Mouse (Mus musculus) gastrocnemius, adult 8-10 months (tissue): ENCODE measurements around the gene Uba2. TPM values are rescaled to one million over a fixed set of nuclear protein-coding genes. Genes with fewer than 3 reads are reported as not detected.
"Not testable (repeated sequence)": the region's sequence is repeated elsewhere in the genome, so short reads cannot be mapped to it uniquely, and the experiment has no call there.

Experiments used
- DNase-seq, 2 experiments: peaks; one replicate each; pipeline ENCODE4 v3.0.0; 2022; ENCODE audit warnings: low spot score in 2 of 2
- total RNA-seq, 4 experiments: library from RNA; stranded (reverse); gene quantifications; 2 replicates each; pipeline ENCODE4 v1.2.4; 2022

Gene Uba2
- total RNA-seq, 4 experiments from 2014 or later, result 33.2 to 42.5 (median 37.5) TPM

DNA sequence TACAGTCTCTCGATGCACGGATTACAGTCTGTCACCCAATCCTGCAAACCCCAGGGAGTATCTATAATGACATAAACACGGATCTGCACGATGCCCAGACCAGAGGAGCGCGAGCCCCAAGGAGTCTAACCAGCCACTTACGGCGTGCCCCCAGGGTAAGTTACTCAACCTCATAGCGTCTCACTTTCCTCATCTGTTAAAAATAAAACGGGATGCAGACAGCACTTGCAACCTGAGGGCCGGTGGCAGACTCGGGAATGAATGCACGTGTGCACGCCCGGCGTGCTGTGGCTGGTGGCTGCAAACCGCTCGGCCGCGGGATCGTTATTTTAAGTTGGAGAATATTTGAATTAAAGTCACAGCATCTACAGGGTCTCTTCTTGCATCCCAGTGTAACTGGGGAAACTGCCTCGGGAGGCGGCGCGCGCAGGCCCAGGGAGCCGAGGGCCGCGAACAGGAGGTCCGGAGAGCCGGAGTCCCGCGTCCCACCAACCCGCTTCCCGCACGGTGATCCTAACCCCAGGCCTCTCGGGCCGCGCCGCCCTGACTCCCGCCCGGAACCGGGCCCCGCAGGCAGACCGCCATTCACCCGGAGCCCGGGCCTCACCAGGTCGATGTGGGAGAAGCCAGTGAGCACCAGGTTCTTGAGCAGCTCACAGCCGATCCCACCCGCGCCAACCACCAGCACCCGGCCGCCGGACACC, 1.5 kb downstream of the Uba2 start:
- peak; percentile 41 to 68 for DNase-seq

DNA sequence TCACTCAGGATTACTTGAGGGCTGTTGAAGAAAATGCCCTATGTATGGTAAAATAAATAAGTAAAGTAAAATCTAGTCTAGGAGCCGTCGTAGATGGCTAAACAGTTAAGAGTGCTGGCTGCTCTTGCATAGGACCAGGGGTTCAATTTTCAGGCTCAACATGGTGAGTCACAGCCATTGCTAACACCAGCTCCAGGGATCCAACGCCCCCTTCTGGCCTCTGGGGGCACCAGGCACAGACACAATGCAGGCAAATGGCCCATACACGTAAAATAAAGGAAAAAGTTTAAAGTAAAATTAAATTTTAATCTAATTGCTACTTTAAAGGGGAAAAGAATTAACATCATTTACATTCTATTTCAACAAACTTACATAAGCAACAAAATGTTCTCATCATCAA, 2.5 kb downstream of the Uba2 start:
- DNase-seq, result no peak

DNA sequence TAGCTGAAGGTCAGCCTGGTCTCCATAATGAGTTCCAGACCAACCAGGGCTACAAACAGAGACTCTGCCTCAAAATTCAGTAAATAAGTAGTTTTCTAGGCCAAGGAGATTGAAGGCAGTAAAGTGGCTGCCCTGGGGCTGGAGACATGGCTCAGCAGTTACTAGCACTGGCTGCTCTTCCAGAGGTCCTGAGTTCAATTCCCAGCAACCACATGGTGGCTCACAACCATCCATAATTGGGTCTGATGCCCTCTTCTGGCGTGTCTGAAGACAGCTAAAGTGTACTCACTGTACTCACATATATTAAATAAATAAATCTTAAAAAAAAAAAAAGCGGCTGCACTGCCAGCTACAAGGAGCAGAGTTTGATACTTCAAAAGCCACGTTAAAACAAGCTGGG, 3.4 kb downstream of the Uba2 start:
- DNase-seq, result no peak

DNA sequence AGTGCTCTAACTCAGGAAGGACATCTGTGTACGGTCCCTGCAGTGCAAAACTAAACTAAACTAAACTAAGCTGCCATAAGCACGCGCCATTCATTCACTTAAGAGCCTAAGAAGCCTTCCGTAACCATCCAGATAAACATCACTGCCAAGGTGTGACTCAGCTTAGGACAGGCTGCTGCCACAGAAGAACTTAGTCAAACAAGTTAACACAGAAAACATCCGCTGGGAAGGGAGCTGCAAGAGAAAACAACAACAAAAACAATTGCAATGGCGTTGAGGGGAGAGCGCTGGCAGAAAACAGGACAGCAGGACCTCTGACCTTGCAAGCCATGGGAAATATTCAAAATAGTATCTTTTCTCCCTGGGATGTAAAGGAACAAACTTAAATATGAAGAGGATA, 4.7 kb downstream of the Uba2 start:
- DNase-seq, result no peak

DNA sequence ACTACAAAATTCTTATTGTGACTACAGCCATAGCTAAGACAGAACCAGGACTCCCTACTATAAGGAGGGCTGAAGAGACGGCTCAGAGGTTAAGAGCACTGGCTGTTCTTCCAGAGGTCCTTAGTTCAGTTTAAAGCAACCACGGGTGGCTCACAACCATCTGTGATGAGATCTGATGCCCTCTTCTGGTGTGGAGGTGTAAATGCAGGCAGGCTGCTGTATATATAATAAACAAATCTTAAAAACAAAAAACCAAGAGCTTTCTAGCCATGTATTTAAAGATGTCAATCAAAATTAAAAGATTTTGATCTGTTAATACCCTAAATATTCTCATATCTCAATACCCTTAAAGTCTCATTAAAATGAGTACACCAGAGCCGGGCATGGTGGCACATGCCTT, 10.2 kb downstream of the Uba2 start:
- no peak for DNase-seq

DNA sequence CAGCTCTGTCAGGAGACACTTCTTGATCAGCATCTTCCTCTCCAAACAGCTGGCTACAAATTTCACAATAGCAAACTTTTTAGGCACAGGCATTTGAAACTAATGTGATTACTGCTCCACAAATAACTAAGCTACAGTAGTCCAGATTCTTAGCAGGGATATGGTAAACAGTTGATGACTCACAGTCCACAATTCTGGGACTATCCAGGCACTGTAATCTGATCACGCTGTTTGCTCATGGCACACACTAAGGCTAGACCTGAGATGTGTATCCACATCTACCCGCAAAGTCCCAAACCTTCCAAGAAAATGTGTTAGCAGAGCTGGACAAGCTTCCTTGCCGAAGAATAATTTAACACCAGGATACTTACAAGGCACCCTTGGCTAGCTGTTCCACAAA, 11.4 kb downstream of the Uba2 start:
- no peak for DNase-seq

DNA sequence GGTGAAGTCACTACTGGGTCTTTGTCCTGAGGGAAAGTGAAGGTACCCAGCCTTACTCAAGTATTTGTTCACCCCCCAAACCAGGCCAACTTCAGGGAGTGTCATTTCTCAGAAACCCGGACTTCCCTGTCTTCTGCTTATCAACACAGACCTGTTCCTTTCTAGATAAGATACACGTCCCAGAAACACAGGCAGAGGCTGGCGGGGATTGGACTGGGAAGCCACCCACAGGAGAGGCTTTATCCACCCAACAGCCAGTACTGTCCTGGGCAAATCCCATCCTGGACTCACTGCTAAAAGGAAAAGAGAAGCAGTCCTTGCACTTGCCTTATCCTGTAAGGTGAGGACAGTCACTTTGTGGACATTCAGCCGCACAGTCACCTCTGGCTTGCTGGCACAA, 22.2 kb downstream of the Uba2 start:
- DNase-seq, result no peak

DNA sequence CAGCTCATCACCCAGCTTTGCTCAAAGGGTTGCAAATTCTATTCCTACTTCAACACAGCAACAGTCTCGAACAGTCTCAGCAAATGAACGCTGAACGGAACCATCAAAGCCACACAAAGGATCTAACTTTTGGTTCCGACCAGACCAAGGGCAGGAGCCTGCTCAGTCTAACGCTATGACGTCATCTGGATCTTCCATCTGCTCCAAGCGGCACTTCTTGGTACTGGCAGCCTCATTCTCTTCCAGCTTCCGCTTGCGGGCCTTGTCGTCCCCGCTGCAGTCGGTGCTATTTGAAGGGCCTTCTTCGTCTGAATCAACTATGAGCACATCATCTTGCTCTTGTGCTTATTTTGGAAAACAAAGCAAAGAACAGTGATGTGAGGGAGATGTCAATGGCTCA, 28.3 kb downstream of the Uba2 start:
- no peak for DNase-seq

DNA sequence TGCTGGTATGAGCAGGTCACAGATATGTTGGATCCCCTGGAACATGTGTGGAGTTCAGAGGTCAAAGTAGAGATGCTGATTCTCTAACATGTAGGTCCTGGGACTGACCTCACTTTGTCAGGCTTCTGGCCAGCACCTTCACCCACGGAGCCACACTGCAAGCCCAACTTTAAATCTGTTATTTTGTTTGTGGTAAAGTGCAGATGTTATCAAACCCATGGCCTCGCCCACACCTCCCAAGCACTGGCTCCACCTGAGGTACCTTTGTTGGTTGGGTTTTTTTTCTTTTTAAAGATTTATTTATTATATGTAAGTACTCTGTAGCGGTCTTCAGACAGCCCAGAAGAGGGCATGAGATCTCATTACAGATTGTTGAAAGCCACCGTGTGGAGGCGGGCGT, 29.9 kb downstream of the Uba2 start:
- DNase-seq, result no peak

DNA sequence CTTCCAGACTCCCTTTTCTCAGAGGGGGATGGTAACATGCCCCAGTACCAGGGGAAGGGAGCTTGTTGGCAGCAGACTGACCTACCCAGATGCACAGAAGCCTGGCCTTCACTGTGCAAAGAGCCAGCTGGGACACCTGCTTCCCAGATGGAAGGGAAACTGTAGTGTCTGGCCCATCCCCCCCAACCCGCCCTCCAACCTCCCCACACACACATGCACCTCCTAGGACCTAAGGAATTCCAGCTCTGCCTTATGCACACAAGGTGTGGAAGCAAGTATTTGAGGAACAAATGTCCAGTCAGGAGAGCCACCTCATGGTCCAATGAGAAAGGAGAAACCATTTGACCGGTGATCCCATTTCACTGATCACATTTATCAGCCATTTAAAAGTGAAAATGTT, 35.1 kb downstream of the Uba2 start:
- no peak for DNase-seq

DNA sequence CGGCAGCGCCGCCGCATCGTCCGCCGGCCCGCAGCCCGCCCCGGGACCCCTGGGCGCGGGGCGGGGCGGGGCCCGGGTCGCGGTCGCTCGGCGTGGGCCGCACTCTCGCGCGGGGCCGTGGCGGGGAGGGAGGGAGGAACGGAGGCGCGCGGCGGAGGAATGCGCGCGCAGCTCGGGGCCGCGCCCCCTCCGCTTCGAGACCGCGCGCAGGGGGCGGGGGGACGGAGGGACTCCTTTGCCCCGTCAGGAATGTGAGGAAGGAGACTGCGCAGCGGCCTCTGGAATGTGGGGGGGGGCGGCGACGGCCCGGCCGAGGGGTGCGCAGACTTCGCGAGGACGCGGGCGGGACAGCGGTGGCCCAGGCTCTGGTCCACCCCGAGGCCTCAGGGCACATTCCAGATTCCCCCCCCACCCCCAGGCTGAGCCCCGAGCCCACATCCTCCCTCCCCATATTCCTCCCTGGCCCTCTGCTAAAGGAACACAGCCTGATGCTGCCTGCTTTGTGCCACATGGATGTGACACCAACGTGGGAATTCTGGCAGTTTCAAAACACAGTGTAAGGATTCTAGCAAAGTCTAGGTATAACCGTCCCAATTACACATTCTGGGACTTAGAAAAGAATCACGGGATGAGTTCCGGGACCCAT, 36.2 kb downstream of the Uba2 start, which contains the start of gene Wtip:
Gene Wtip (minus strand): TSS at position 152 of the 646 bp plus-strand sequence.
- DNase-seq, result peak; percentile 50 to 67

DNA sequence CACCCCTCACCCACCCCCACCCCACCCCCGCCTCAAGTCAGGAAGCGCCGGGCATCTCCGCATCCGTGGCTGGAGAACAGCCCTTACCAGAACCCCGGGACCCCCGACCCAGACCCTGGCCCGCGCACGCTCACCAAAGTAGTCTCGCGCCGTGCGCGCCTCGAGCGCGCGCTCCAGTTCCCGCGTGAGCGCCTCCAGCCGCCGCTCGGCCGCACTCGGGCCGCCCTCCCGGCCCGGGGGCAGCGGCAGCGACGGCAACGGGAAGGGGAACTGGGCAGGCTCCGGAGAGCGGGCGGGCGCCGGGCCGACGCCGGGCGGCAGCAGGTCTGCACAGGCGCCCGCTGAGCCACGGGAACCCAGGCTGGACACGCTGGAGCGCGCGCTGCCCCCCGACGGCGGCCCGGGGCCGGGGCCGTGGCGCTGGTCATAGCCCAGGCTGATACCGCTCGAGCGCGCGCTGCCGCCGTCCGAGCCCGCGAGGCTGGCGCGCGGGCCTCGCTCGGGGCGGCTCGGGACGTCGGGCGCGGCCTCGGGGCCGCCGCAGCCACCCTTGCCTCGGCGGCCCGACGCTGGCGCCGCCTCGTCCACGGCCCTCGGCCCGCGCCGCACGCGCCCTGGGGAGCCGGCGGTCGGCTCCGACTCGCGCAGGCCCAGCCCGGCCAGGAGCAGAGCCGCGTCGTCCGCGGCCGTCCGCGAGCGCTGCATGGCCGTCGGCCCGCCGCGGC, 36.9 kb downstream of the Uba2 start:
- DNase-seq, result no peak

DNA sequence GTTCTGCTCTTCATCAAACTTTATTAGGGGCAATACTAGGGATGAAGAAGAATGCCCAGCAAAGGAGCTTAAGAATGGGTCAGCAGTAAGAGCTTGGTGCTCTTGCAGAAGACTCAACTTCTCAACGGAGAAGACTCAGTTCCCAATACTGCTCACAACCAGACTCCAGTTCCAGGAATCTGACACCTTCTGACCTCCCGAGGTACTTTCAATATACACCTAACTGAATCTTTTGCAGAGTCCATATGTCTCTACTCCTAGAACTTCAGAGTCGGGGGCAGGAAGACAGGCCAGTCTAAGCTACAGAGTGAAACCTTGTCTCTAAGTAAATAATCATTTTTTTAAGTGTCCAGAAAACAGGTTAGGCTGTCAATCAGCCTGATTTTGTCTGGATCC, 37.4 kb downstream of the Uba2 start:
- DNase-seq, result no peak

DNA sequence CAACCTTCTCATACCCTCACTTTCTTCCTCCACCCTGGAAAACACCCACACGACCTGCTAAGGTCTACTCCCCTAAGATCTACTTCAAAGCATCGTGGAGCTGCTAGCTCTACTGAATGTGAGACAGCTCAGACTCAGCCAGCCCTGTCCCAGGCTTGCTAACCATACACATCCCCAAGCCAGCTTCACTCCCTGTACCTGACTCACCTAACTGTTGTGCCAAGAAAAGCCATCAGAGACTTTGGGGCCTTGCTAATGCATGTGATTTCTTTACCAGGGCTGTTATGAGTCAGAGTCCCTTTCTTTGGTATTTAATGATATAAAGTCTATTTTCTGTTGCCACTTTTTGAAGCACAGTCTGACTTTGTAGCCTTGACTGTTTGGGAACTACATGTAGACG, 38.3 kb downstream of the Uba2 start:
- no peak for DNase-seq

DNA sequence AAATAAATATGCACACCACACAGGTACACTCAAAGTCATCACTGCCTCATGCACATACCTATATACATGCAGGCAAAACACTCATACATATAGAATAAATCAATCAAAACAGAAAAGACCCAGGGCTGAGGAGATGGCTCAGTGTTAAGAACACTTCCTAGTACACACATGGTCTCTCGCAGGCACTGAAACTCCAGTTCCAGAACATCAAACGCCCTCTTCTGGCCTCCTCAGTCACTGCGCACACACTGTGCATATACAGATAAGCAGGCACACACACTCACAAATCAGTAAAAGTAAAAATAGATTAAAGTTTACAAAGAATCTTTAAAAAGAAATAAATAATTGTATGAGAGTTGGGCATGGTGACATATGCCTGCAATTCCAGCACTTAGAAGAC, 43.1 kb downstream of the Uba2 start:
- no peak for DNase-seq

DNA sequence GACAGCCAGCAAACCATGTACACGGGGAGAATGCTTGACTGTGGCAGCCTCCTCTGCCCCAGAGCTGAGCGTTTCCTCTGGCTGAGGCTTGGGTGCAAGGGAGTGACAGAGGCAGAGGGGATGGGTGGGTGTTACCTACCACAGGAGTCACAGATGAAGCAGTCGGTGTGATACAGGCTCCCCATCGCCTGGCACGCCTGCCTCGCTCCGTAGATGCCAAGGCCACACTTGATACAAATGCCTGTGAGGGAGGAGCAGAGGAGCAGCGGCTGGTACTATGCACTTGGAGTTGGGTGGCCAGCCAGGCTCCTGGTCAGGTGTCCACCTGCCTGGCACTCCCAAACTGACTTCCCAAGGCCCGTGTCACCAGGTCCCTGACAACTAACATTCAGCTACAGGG, 44.1 kb downstream of the Uba2 start:
- DNase-seq, result no peak

DNA sequence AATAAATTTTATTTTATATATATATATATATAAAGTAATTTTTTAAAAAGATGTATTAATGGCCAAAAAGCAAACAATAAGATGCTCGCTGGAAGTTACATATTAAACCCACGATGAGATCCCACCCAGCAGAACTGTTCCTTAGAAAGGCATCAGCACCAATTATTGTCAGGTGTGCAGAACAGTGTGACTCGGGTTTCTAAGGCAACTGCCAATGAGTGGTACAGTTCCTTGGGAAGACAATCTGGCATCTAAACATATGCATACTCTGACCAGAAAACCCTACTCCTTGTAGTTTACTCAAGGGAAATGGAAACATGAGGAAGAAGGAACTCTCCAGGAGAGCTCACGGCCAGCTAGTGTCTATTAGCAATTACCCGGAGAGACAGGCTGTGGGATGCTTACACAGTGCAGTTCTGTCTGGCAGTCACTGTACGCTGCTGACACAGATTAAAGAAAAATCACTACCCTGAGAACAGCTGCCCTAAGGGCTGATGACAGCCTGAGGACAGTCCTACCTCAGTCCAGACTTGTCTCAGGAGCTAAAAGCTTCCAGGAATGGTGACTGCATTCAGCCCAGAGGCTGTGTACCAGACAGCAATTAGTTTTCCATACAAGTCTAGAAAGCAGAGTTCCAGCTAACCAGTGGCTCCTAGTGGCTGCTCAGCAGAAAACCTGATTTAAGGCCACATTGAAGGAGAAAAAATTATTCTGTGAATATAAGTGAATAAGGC, 46.2 kb downstream of the Uba2 start:
- DNase-seq, result no peak

DNA sequence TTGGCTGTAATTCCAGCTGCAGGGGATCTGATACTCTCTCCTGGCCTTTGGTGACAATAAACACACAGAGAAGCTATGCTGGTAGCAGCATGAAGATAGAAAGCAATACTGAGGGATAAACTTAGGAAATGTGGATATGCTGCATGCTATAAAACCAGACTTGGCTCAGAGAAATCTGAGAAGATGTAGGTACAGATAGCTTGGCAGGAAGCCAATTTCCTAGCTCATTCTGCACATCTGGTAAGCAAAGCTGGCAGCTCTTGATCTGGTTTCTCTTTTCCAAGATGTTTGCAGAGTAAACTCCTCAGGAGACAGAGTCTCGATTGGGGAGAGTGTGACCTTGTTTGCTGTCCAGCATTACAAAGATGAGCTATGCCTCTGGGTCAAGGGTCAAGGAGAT, 48.8 kb downstream of the Uba2 start:
- not testable (repeated sequence) for DNase-seq

DNA sequence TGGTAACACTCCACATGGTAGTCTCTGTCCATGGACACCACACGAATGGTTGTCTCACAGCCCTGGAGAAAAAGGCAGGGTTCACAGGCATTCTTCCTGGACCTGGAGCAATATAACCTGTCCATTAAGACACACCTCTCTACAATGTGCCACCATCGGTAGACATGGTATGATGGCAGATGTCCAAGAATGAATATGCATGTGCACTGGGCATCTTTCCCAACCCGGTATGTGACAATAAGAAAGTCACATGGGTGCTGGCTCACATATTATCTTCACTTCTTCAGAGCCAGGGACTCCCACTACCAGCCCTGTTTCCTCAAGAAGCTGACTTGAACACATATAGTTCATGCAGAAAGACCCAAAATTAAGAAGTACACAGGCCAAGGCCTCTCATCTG, 52.8 kb downstream of the Uba2 start:
- DNase-seq, result no peak

DNA sequence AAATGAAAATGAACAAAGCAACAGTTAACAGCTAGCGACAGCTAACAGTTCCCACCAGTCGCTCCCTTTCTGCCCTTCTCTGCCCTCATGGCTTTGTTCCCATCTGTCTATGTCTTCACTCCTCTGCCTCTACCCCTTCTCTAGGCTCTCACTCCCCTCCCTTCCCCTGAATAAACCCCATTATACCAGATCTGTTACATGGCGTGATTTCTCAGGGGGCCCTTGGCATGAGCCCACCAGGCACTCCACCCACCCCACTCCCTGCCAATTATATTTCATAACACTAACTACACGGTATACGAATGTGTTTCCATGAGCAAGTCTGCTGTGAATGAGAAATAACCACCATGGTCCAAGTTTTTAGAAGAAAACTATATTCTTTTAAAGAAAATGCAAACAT, 60.2 kb downstream of the Uba2 start:
- no peak for DNase-seq

DNA sequence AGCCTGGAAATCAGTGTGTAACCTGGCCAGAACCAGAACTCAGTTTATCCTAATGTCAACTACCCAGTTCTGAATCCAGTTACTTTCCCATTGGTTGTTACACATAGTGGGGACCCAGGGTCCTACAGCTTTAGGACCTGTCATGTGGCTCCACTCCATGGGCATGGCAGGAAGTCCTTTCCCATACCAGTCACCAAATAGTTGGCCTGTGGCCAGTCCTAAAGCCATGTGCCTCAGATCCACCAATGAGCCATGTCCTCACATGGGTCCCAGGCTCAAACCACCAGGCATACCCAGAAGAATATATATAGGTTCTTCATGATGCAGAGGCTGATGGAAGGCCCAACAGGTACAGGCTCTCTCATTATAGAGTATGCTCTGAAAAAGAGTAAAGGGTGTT, 68.1 kb downstream of the Uba2 start:
- no peak for DNase-seq

DNA sequence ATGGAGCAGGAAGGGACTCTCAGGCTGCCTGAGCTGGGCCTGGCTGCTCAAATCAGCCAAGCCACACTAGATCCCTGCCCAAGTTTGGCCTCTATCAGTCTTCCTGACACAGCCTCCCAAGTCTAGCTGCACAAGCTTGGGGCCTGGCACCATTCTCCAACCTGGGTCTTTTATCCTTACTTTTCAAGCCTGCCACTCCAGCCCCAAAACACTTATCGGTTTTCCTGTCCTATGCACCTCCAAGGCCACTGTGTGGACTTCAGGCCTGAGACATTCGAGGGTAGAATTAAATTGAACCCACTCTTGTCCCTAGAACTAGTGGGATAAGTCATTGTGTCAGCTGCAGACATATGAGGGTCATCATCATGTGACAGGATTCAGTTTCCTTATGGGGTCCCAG, 69.4 kb downstream of the Uba2 start:
- no peak for DNase-seq
